Comparison of ENCODE assay signal across 24 mouse cellular contexts in the genomic region with DNA sequence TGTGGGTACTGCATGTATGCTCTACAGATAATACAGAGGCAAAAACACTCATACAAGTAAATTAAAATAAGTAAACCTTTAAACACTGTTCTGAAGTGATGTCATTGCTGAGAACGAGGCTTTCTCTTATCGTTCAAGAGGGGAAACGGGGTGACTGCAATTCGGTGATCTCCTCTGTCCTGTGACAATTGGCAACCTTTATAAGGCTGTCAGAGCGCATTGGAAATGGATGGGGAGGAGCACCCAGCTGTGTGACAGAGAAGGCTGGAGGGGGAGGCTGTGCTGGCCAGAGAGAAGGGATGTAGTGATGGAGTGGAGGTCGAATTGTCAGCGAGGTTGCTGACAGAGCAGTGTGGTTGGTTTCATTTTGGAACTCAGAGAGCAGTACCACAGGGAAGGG.
DNase-seq lines count a peak whose midpoint lies in the region; ATAC-seq lines count a peak whose summit lies in the region.
"Had no signal": no experiment of that assay in that cellular context is flagged by ENCODE, and none has a peak within 500 bp of the region (broad histone marks: within the 10 kb centered on the region; RNA-seq: fewer than 3 reads in every experiment).

No protein-coding gene starts in this region.

- no peak overlapping the region for H3K27ac ChIP-seq in heart, embryonic 12.5 days (ENCODE audit: poor library complexity, severe bottlenecking)
- peak overlapping the region; percentile 52; the same call in 1 of the 2 replicates for H3K27ac ChIP-seq in midbrain, embryonic 10.5 days (replicated peaks)
- no peak overlapping the region for H3K27ac ChIP-seq in midbrain, embryonic 15.5 days
- H3K27ac ChIP-seq: embryonic facial prominence, embryonic 10.5 days; embryonic facial prominence, embryonic 13.5 days; forebrain, embryonic 15.5 days; heart, adult 2 months; heart, embryonic 13.5 days; hindbrain, embryonic 15.5 days had no signal

- ATAC-seq in heart, embryonic 12.5 days (ENCODE audit: insufficient number of reproducible peaks, low FRiP score), result no peak
- ATAC-seq in midbrain, embryonic 15.5 days (replicated peaks), result no peak
- ATAC-seq: activated CD4-positive, CD25-positive, alpha-beta regulatory T cell, adult 4 months; intestine, postnatal 0 days had no signal

- no peaks in the 10 kb centered on the region for H3K27me3 ChIP-seq in heart, embryonic 12.5 days (replicated peaks)
- no peaks in the 10 kb centered on the region for H3K27me3 ChIP-seq in midbrain, embryonic 10.5 days (ENCODE audit: low read depth, poor library complexity, severe bottlenecking)
- no peaks in the 10 kb centered on the region for H3K27me3 ChIP-seq in midbrain, embryonic 15.5 days (replicated peaks)
- H3K27me3 ChIP-seq: forebrain, embryonic 12.5 days; forebrain, embryonic 15.5 days; hindbrain, embryonic 15.5 days had no signal

- H3K36me3 ChIP-seq in heart, embryonic 12.5 days, result no peaks in the 10 kb centered on the region
- no peaks in the 10 kb centered on the region for H3K36me3 ChIP-seq in midbrain, embryonic 10.5 days
- no peaks in the 10 kb centered on the region for H3K36me3 ChIP-seq in midbrain, embryonic 15.5 days (replicated peaks)
- H3K36me3 ChIP-seq: embryonic facial prominence, embryonic 10.5 days; embryonic facial prominence, embryonic 13.5 days; forebrain, embryonic 12.5 days; forebrain, embryonic 15.5 days; heart, embryonic 13.5 days; hindbrain, embryonic 10.5 days; hindbrain, embryonic 15.5 days had no signal

- no peaks in the 10 kb centered on the region for H3K4me1 ChIP-seq in heart, embryonic 12.5 days (replicated peaks)
- H3K4me1 ChIP-seq in midbrain, embryonic 10.5 days, result peaks cover 31% of the 10 kb centered on the region
- peaks cover 13% of the 10 kb centered on the region for H3K4me1 ChIP-seq in midbrain, embryonic 15.5 days
- H3K4me1 ChIP-seq: heart, embryonic 13.5 days had no signal

- intact Hi-C loops in heart, postnatal 10 days (cut with DNase I), result loop anchor here (10.0 kb wide), 1 partner anchor 219 kb away; no protein-coding TSS in a partner anchor

- H3K4me2 ChIP-seq in heart, embryonic 12.5 days, result no peak overlapping the region
- H3K4me2 ChIP-seq in midbrain, embryonic 15.5 days, result no peak overlapping the region
- H3K4me2 ChIP-seq: embryonic facial prominence, embryonic 13.5 days; forebrain, embryonic 12.5 days; forebrain, embryonic 15.5 days; heart, embryonic 13.5 days; hindbrain, embryonic 15.5 days had no signal

- peak; percentile 8 for DNase-seq in embryo, embryonic 10 days (ENCODE audit: low spot score)
- DNase-seq in embryo, embryonic 9.5 days (ENCODE audit: extremely low spot score), result no peak
- DNase-seq in heart, postnatal 10 days, result peak; percentile 7 to 17
- DNase-seq in midbrain, embryonic 10.5 days (ENCODE audit: low spot score), result no peak
- no peak for DNase-seq in cerebellum, adult 11-12 months
- DNase-seq in layer of hippocampus, adult 18-20 months (ENCODE audit: low spot score in 2 of 2), result no peak
- DNase-seq: adrenal gland, adult 8-10 months; adrenal gland, postnatal 25 days; cerebellum, adult 9-10 months; gastrocnemius, postnatal 25 days; heart, adult 2 months; heart, postnatal 36 days had no signal

- 42% methylated on average over 7 of the region's 7 CpGs for WGBS in heart, embryonic 12.5 days
- WGBS in midbrain, embryonic 10.5 days, result 59% methylated on average over 7 of the region's 7 CpGs
- WGBS in midbrain, embryonic 15.5 days, result 37% methylated on average over 7 of the region's 7 CpGs

- H3K4me3 ChIP-seq in heart, embryonic 12.5 days, result no peak overlapping the region
- H3K4me3 ChIP-seq in midbrain, embryonic 10.5 days, result no peak overlapping the region
- no peak overlapping the region for H3K4me3 ChIP-seq in midbrain, embryonic 15.5 days
- H3K4me3 ChIP-seq: embryonic facial prominence, embryonic 10.5 days; embryonic facial prominence, embryonic 13.5 days; erythroblast, embryonic 14.5 days; forebrain, embryonic 12.5 days; forebrain, embryonic 15.5 days; heart, adult 2 months; heart, embryonic 13.5 days; hindbrain, embryonic 10.5 days; hindbrain, embryonic 15.5 days had no signal

- no peak overlapping the region for H3K9ac ChIP-seq in heart, embryonic 12.5 days
- H3K9ac ChIP-seq in midbrain, embryonic 15.5 days, result no peak overlapping the region
- H3K9ac ChIP-seq: embryonic facial prominence, embryonic 13.5 days; forebrain, embryonic 12.5 days; forebrain, embryonic 15.5 days; heart, embryonic 13.5 days; hindbrain, embryonic 15.5 days had no signal

- no peaks in the 10 kb centered on the region for H3K9me3 ChIP-seq in heart, embryonic 12.5 days (replicated peaks)
- H3K9me3 ChIP-seq in midbrain, embryonic 10.5 days (replicated peaks), result no peaks in the 10 kb centered on the region
- H3K9me3 ChIP-seq in midbrain, embryonic 15.5 days, result no peaks in the 10 kb centered on the region
- H3K9me3 ChIP-seq: embryonic facial prominence, embryonic 10.5 days; embryonic facial prominence, embryonic 13.5 days; forebrain, embryonic 12.5 days; forebrain, embryonic 15.5 days; heart, embryonic 13.5 days; hindbrain, embryonic 10.5 days; hindbrain, embryonic 15.5 days had no signal

Comparison
In these comparisons a context has a peak if more than half of its experiments do, and no peak if none do; other contexts are left out.
1. DNase-seq: peak in embryo, embryonic 10 days (single experiment) and heart, postnatal 10 days (2 of 2); none in embryo, embryonic 9.5 days (single experiment), midbrain, embryonic 10.5 days (single experiment), cerebellum, adult 11-12 months (single experiment) and layer of hippocampus, adult 18-20 months (0 of 2).